Mouse (Mus musculus): ENCODE measurements around the gene Helq. TPM values are rescaled to one million over a fixed set of nuclear protein-coding genes. Genes with fewer than 3 reads are reported as not detected.

The Helq gene
- polyA plus RNA-seq, 1 experiment from 2014 or later, result 25.4 TPM

GRCm38 (mm10) chr5:100736919-100737318 is 61.5 kb downstream of the Helq start:
- Histone ChIP-seq H3K4me1 (ENCODE audit: control insufficient read depth, insufficient read depth, low read length) (no peaks in the 10 kb centered on the region), H3K4me2 (ENCODE audit: low read length) (no peak overlapping the region), H3K4me3 (replicated peaks; ENCODE audit: low read depth, low read length) (no peak overlapping the region), H3K27ac (replicated peaks; ENCODE audit: low read depth, low read length) (no peak overlapping the region), H3K9ac (replicated peaks; ENCODE audit: low read length) (no peak overlapping the region), H3K9me3 (ENCODE audit: control insufficient read depth, low read length) (peaks cover 3% of the 10 kb centered on the region; the same call in 1 of the 2 replicates), H3K36me3 (ENCODE audit: control insufficient read depth, insufficient read depth, low read length) (no peaks in the 10 kb centered on the region), H3K27me3 (ENCODE audit: control insufficient read depth, insufficient read depth, low read length) (no peaks in the 10 kb centered on the region)
- ATAC-seq (ENCODE audit: low FRiP score, low TSS enrichment), result no peak
- no peak for DNase-seq
- 85% methylated on average over 8 of the region's 8 CpGs for WGBS

DNA sequence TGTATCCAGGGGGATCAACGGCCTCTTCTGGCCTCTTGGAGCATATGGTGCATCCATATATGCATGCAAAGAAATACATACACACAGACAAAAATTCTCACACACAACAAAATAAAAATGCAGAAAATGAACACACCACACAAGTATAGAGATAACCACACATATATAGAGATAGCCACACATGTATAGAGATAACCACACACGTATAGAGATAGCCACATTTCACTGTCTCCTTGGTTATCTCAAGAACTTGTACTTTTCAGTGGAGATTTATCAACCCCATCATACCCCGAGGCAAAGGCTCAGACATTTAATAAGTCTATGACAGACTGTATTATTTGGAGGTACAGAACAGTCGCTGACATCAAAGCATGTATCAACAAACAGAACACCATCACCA is 63.9 kb downstream of the Helq start:
- Histone ChIP-seq H3K4me3 (replicated peaks; ENCODE audit: low read depth, low read length) (no peak overlapping the region), H3K4me1 (ENCODE audit: control insufficient read depth, insufficient read depth, low read length) (no peaks in the 10 kb centered on the region), H3K4me2 (ENCODE audit: low read length) (no peak overlapping the region), H3K27ac (replicated peaks; ENCODE audit: low read depth, low read length) (no peak overlapping the region), H3K27me3 (ENCODE audit: control insufficient read depth, insufficient read depth, low read length) (no peaks in the 10 kb centered on the region), H3K9me3 (ENCODE audit: control insufficient read depth, low read length) (0 out of 2 replicates have a peak, but pooled peaks cover under 1% of the 10 kb centered on the region), H3K36me3 (ENCODE audit: control insufficient read depth, insufficient read depth, low read length) (no peaks in the 10 kb centered on the region), H3K9ac (replicated peaks; ENCODE audit: low read length) (no peak overlapping the region)
- 86% methylated on average over 4 of the region's 4 CpGs for WGBS
- DNase-seq (no peak), ATAC-seq (ENCODE audit: low FRiP score, low TSS enrichment) (no peak)

- H3K36me3 ChIP-seq (ENCODE audit: control insufficient read depth, insufficient read depth, low read length), result no peaks in the 10 kb centered on the region
- no peaks in the 10 kb centered on the region for H3K9me3 ChIP-seq (ENCODE audit: control insufficient read depth, low read length)
- H3K27ac ChIP-seq (replicated peaks; ENCODE audit: low read depth, low read length), result no peak overlapping the region
- WGBS, result 91% methylated on average over 13 of the region's 13 CpGs
- no peak overlapping the region for H3K9ac ChIP-seq (replicated peaks; ENCODE audit: low read length)
- no peaks in the 10 kb centered on the region for H3K4me1 ChIP-seq (ENCODE audit: control insufficient read depth, insufficient read depth, low read length)
- H3K27me3 ChIP-seq (ENCODE audit: control insufficient read depth, insufficient read depth, low read length), result no peaks in the 10 kb centered on the region
- no peak overlapping the region for H3K4me2 ChIP-seq (ENCODE audit: low read length)
- ATAC-seq (ENCODE audit: low FRiP score, low TSS enrichment), result no peak
- DNase-seq, result no peak
- H3K4me3 ChIP-seq (replicated peaks; ENCODE audit: low read depth, low read length), result no peak overlapping the region
Observed at GRCm38 (mm10) chr5:100728757-100729156, 69.6 kb downstream of the Helq start.

- Histone ChIP-seq H3K9me3 (ENCODE audit: control insufficient read depth, low read length) (no peaks in the 10 kb centered on the region), H3K4me1 (ENCODE audit: control insufficient read depth, insufficient read depth, low read length) (no peaks in the 10 kb centered on the region), H3K4me2 (ENCODE audit: low read length) (no peak overlapping the region), H3K4me3 (replicated peaks; ENCODE audit: low read depth, low read length) (no peak overlapping the region), H3K27me3 (ENCODE audit: control insufficient read depth, insufficient read depth, low read length) (no peaks in the 10 kb centered on the region), H3K9ac (replicated peaks; ENCODE audit: low read length) (no peak overlapping the region), H3K27ac (replicated peaks; ENCODE audit: low read depth, low read length) (no peak overlapping the region), H3K36me3 (ENCODE audit: control insufficient read depth, insufficient read depth, low read length) (no peaks in the 10 kb centered on the region)
- no peak for ATAC-seq (ENCODE audit: low FRiP score, low TSS enrichment)
- 83% methylated on average over 4 of the region's 4 CpGs for WGBS
- no peak for DNase-seq
Observed at GRCm38 (mm10) chr5:100726001-100726400, 72.4 kb downstream of the Helq start.

DNA sequence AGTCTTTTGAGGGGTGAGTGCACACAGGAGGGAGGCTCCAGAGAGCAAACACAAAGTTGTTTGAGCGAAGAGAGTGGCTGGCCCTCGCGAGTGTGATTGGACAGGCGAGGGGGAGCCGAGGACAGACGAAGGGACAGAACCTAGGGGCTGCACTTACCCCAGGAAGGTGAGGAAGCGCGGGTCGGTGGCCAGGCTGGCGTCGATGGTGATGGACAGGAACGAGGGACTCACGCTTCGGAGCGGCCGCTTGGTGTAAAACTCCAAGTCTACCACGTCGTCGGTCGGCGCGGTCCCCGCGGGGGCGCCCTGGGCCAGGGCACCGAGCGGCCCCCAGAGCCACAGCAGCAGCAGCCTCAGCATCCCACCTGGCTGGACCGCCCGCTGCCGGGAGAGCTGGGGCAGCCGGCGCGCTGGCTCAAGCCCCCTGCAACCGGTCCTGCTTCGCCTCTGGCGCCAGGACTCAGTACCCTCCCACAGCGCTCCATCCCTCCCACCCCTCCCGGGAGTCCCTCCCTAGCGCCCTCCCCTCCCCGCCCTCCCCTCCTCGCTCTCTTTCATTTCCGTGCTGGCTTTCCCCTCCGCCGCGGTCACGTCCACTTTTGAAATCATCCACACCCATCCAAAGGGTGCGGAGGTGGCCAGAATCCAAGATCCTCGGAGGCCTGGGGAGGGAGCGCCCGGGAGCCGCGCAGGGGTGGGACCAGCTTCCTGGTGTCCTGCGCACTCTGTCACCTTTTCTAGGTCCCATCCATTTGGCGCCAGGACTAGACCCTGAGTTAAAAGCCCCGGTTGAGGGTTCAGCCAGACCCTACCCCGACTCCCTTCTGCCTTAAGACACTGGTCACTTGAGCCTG is 78.9 kb downstream of the Helq start, which contains the start of gene Hpse:
Gene Hpse, minus strand, starts transcription at position 482 of the 854 bp plus-strand sequence.
- Histone ChIP-seq H3K9me3 (ENCODE audit: control insufficient read depth, low read length) (no peaks in the 10 kb centered on the region), H3K9ac (replicated peaks; ENCODE audit: low read length) (peak within 1 kb of the TSS; percentile 46), H3K27ac (replicated peaks; ENCODE audit: low read depth, low read length) (no peak within 1 kb of the TSS), H3K4me3 (replicated peaks; ENCODE audit: low read depth, low read length) (peak within 1 kb of the TSS; percentile 45), H3K4me1 (ENCODE audit: control insufficient read depth, insufficient read depth, low read length) (0 out of 2 replicates have a peak, but pooled peaks cover 4% of the 10 kb centered on the region), H3K27me3 (ENCODE audit: control insufficient read depth, insufficient read depth, low read length) (peaks cover 10% of the 10 kb centered on the region), H3K4me2 (ENCODE audit: low read length) (peak within 1 kb of the TSS; percentile 89), H3K36me3 (ENCODE audit: control insufficient read depth, insufficient read depth, low read length) (no peaks in the 10 kb centered on the region)
- DNase-seq (peak; percentile 48), ATAC-seq (ENCODE audit: low FRiP score, low TSS enrichment) (0 out of 2 replicates have a peak, but pooled peaks have one; percentile 43)
- under 1% methylated on average over 52 of the region's 56 CpGs for WGBS

DNA sequence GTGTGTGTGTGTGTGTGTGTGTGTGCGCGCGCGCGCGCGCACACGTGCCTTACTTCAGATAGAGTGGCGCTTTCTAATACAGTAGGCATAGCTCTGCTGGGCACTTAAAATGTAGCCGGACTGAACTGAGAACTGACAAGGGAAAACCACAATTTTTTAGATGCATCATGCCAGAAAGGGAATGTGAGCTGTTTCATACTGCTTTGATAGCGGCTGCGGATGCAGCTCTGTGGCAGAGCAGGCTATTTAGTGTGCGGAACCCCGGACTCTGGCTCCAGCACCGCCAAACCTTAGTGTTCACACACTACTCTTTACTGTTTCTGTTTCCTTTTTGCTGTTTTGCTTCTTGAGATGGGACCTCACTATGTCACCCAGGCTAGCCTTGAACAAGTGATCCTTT is 81.6 kb downstream of the Helq start:
- H3K9ac ChIP-seq (replicated peaks; ENCODE audit: low read length), result no peak overlapping the region
- WGBS, result 95% methylated on average over 15 of the region's 15 CpGs
- no peak overlapping the region for H3K27ac ChIP-seq (replicated peaks; ENCODE audit: low read depth, low read length)
- H3K4me1 ChIP-seq (ENCODE audit: control insufficient read depth, insufficient read depth, low read length), result 0 out of 2 replicates have a peak, but pooled peaks cover 4% of the 10 kb centered on the region
- DNase-seq, result no peak
- no peaks in the 10 kb centered on the region for H3K9me3 ChIP-seq (ENCODE audit: control insufficient read depth, low read length)
- H3K4me2 ChIP-seq (ENCODE audit: low read length), result no peak overlapping the region
- ATAC-seq (ENCODE audit: low FRiP score, low TSS enrichment), result no peak
- H3K4me3 ChIP-seq (replicated peaks; ENCODE audit: low read depth, low read length), result no peak overlapping the region
- peaks cover 10% of the 10 kb centered on the region for H3K27me3 ChIP-seq (ENCODE audit: control insufficient read depth, insufficient read depth, low read length)
- H3K36me3 ChIP-seq (ENCODE audit: control insufficient read depth, insufficient read depth, low read length), result no peaks in the 10 kb centered on the region

Other genes with a start within 250 kb of the Helq start
- gene Plac8, start 226.4 kb downstream of the Helq start, polyA plus RNA-seq (2014; fragmentation: Nextera tagmentation; extraction: Ambion mirVana), result 3.2 TPM in 1 of 2 replicates, not detected in the other
- gene Coq2, start 123.5 kb downstream of the Helq start, polyA plus RNA-seq (2014; fragmentation: Nextera tagmentation; extraction: Ambion mirVana), result 52.1 and 54.8 TPM in 2 replicates
- gene Hpse, start 78.9 kb downstream of the Helq start, polyA plus RNA-seq (2014; fragmentation: Nextera tagmentation; extraction: Ambion mirVana), result 0.55 TPM in 1 of 2 replicates, not detected in the other
- 160 and 171 TPM in 2 replicates for gene Mrps18c, start within 50 bp of the Helq start, polyA plus RNA-seq (2014; fragmentation: Nextera tagmentation; extraction: Ambion mirVana)
- 11.1 and 16.0 TPM in 2 replicates for gene Abraxas1, start 22.4 kb upstream of the Helq start, polyA plus RNA-seq (2014; fragmentation: Nextera tagmentation; extraction: Ambion mirVana)
- gene Gpat3, start 47.1 kb upstream of the Helq start, polyA plus RNA-seq (2014; fragmentation: Nextera tagmentation; extraction: Ambion mirVana), result 0.09 TPM in 1 of 2 replicates, not detected in the other

Data from midbrain, embryonic 14.5 days (tissue).